Mouse (Mus musculus): Measurements from ENCODE around the gene Dennd1a.

GRCm38 (mm10) chr2:38003183-38003680 is 284.0 kb downstream of the Dennd1a start:
- no peak for TF ChIP-seq CTCF (IDR thresholded peaks at IDR 0.05; ENCODE audit: extremely low read depth, insufficient read depth, insufficient read length, insufficient replicate concordance)
- no peak for TF ChIP-seq POLR2A (IDR thresholded peaks at IDR 0.05; ENCODE audit: low read depth, low read length)

All from spleen, adult 2 months (tissue).